Mouse (Mus musculus) kidney, adult 2 months (tissue): ENCODE results near the gene Scn1b. TPM values are rescaled to one million over a fixed set of nuclear protein-coding genes. Genes with fewer than 3 reads are reported as not detected.
A peak's percentile ranks its signal among the peaks of the same experiment; 100 is the strongest.

Source experiments
- DNase-seq: peaks from one replicate; pipeline ENCODE4 v3.0.0; 2021
- H3K27ac ChIP-seq: fragments of 200-500 bp; 2 replicates; pipeline ENCODE4 v1.5.1; 2012; ENCODE audit warnings: low read depth, low read length, control low read depth, inconsistent platforms; ENCODE audit not compliant: insufficient read depth
- H3K27me3 ChIP-seq: fragments of 200-500 bp; replicated peaks from 2 replicates; pipeline ENCODE4 v1.6.1; 2012; ENCODE audit warnings: mild to moderate bottlenecking, moderate library complexity, low read length, inconsistent platforms; ENCODE audit not compliant: control insufficient read depth, insufficient read depth
- H3K36me3 ChIP-seq: fragments of 200-500 bp; 2 replicates; pipeline ENCODE4 v1.6.1; 2012; ENCODE audit warnings: mild to moderate bottlenecking, moderate library complexity, low read length, inconsistent platforms; ENCODE audit not compliant: control insufficient read depth, insufficient read depth
- H3K4me1 ChIP-seq: fragments of 200-500 bp; 2 replicates; pipeline ENCODE4 v1.6.1; 2011; ENCODE audit warnings: low read length; ENCODE audit not compliant: control insufficient read depth, insufficient read depth
- H3K4me3 ChIP-seq: fragments of 200-500 bp; 2 replicates; pipeline ENCODE4 v1.5.1; 2011; ENCODE audit warnings: mild to moderate bottlenecking, low read depth, low read length, control low read depth; ENCODE audit not compliant: insufficient read depth
- CTCF ChIP-seq: fragments of 200-500 bp; conservative IDR thresholded peaks from 2 replicates; pipeline ENCODE4 v1.5.1; 2011; ENCODE audit warnings: low read depth, mild to moderate bottlenecking, control low read depth, low read length, moderate library complexity, mixed read lengths; ENCODE audit not compliant: insufficient read depth, insufficient read length
- POLR2A ChIP-seq: fragments of 200-500 bp; IDR thresholded peaks from one replicate; pipeline ENCODE4 v1.6.1; 2011; ENCODE audit warnings: low read depth, low read length, control low read depth
- WGBS: fragments of 180-500 bp; shearing (Covaris S2); methylation state at CpG from one replicate; pipeline ENCODE4 v1.1.7; 2018; 5-methylcytosine and 5-hydroxymethylcytosine counted together
- polyA plus RNA-seq: library from polyadenylated mRNA; depleted of rRNA; stranded (reverse); fragments of >200 nt; gene quantifications from 2 replicates; pipeline ENCODE4 v1.2.3, GENCODE M21; 2012

The Scn1b gene
- polyA plus RNA-seq, 1 experiment = 27.9 TPM

- Histone ChIP-seq H3K27ac (no peak overlapping the region), H3K4me3 (no peak overlapping the region), H3K27me3 (no peaks in the 10 kb centered on the region), H3K36me3 (no peaks in the 10 kb centered on the region; the same call in 1 of the 2 replicates), H3K4me1 (no peaks in the 10 kb centered on the region)
- no peak for DNase-seq
- WGBS = 78% methylated on average over 9 of the region's 9 CpGs
- TF ChIP-seq CTCF (no peak), POLR2A (no peak)
Observed at GRCm38 (mm10) chr7:31096892-31097564, 29.8 kb downstream of the Scn1b start.

GRCm38 (mm10) chr7:31094774-31095501, 31.9 kb downstream of the Scn1b start:
- H3K36me3 ChIP-seq = no peaks in the 10 kb centered on the region; the same call in 1 of the 2 replicates
- H3K27ac ChIP-seq = no peak overlapping the region
- WGBS = 43% methylated on average over 12 of the region's 12 CpGs
- DNase-seq = no peak
- no peaks in the 10 kb centered on the region for H3K27me3 ChIP-seq
- TF ChIP-seq POLR2A = no peak
- TF ChIP-seq CTCF = peak; percentile 35; the same call in 1 of the 2 replicates
- no peaks in the 10 kb centered on the region for H3K4me1 ChIP-seq
- no peak overlapping the region for H3K4me3 ChIP-seq

- no peak overlapping the region for H3K27ac ChIP-seq
- WGBS = 59% methylated on average over 2 of the region's 2 CpGs
- no peak for DNase-seq
Observed at GRCm38 (mm10) chr7:31089721-31090120, 37.1 kb downstream of the Scn1b start.

DNA sequence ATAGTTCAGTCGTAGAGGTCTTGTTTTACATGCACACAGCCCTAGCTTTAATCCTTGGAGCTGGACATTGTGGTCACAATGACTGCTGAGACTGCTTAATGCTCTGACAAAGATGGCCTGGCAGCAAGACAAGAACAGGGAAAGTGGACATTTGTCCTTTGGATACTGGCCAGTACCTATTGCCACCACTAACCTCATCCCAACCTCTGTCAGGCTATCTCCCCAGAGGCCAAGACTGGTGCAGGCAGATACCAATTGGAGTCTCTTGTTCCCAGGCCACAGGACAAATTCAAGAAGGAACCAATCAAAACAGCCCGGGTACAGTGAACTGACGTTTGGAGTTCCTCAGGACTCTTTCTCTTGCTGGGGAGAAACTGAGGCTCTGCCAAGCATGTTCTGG, 38.6 kb downstream of the Scn1b start:
- no peak for TF ChIP-seq POLR2A
- no peak for TF ChIP-seq CTCF
- Histone ChIP-seq H3K4me1 (no peaks in the 10 kb centered on the region), H3K27me3 (no peaks in the 10 kb centered on the region), H3K36me3 (no peaks in the 10 kb centered on the region), H3K4me3 (no peak overlapping the region), H3K27ac (no peak overlapping the region)
- no peak for DNase-seq
- WGBS = 71% methylated on average over 3 of the region's 3 CpGs

More at GRCm38 (mm10) chr7:31089721-31090120, 37.1 kb downstream of the Scn1b start:
- H3K36me3 ChIP-seq = no peaks in the 10 kb centered on the region
- H3K4me1 ChIP-seq = no peaks in the 10 kb centered on the region
- TF ChIP-seq CTCF (no peak), POLR2A (no peak)
- no peaks in the 10 kb centered on the region for H3K27me3 ChIP-seq
- no peak overlapping the region for H3K4me3 ChIP-seq

- no peak for TF ChIP-seq CTCF
- Histone ChIP-seq H3K4me1 (no peaks in the 10 kb centered on the region), H3K36me3 (no peaks in the 10 kb centered on the region), H3K4me3 (no peak overlapping the region), H3K27ac (no peak overlapping the region), H3K27me3 (no peaks in the 10 kb centered on the region)
- no peak for DNase-seq
- 45% methylated on average over 2 of the region's 2 CpGs for WGBS
Observed at GRCm38 (mm10) chr7:31087262-31087661, 39.5 kb downstream of the Scn1b start.

- Histone ChIP-seq H3K4me3 (no peak overlapping the region), H3K4me1 (no peaks in the 10 kb centered on the region), H3K27ac (no peak overlapping the region), H3K36me3 (no peaks in the 10 kb centered on the region), H3K27me3 (no peaks in the 10 kb centered on the region)
- DNase-seq = no peak
- TF ChIP-seq CTCF = no peak
- TF ChIP-seq POLR2A = no peak
- 82% methylated on average over 9 of the region's 9 CpGs for WGBS
Observed at GRCm38 (mm10) chr7:31086175-31086755, 40.5 kb downstream of the Scn1b start.

GRCm38 (mm10) chr7:31085171-31085570, 41.6 kb downstream of the Scn1b start:
- Histone ChIP-seq H3K36me3 (no peaks in the 10 kb centered on the region), H3K27ac (no peak overlapping the region), H3K4me1 (no peaks in the 10 kb centered on the region), H3K27me3 (no peaks in the 10 kb centered on the region), H3K4me3 (no peak overlapping the region)
- WGBS = 39% methylated on average over 3 of the region's 3 CpGs
- DNase-seq = peak; percentile 49
- TF ChIP-seq CTCF = no peak
- TF ChIP-seq POLR2A = no peak
